Mouse (Mus musculus): ENCODE results near the gene Gm20521. TPM values are rescaled to one million over a fixed set of nuclear protein-coding genes. Genes with fewer than 3 reads are reported as not detected.

Gene Gm20521
- total RNA-seq (2015) (not detected in 2 replicates), total RNA-seq (2017) (not detected in 2 replicates)

GRCm38 (mm10) chr14:54883154-54884021 is at the start of gene Gm20521, which contains the start of gene Bcl2l2:
TSS of gene Gm20521 (plus strand) at chr14:54883441.
TSS of gene Bcl2l2 (plus strand) at chr14:54883377.
- peak; percentile 90 for ATAC-seq (ENCODE audit: poor library complexity, severe bottlenecking)

DNA sequence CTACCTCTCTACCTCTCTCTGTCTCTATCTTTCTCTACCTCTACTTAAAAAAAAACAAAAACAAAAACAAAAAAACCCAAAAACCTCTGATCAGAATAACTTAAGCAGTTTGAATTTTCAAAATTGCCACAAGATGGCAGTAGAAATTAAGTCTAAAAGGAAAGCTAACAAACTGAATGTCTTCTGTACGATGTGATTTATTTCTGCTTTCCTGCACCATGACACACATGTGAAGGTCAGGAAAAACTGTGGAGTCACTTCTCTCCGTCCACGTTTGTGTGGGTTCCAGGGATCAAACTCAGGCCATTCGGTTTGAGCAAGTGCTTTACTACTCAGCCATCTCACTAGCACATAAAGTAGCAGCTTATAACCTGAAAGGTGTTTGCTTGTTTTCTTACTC is 39.8 kb upstream of the Gm20521 start:
- ATAC-seq (ENCODE audit: poor library complexity, severe bottlenecking) = peak; percentile 27; the same call in 1 of the 2 replicates

DNA sequence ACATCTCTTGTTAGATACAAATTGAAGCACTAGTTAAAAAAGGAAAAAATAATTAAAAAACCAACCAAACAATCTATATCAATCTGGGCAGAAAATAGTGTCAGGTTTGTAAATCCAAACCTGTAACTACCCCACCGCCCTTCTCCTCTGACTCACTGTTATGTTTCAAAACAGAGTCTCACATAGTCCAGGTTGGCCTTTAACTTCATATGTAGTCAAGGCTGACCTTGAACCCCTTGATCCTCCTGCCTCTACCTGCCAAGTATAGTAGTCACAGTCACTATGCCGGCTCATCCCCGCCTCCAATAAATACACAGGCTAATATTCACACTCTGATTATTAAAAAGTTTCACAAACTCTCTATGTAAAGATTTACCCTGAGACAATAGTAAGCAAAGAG is 27.5 kb upstream of the Gm20521 start:
- no peak for ATAC-seq (ENCODE audit: poor library complexity, severe bottlenecking)

DNA sequence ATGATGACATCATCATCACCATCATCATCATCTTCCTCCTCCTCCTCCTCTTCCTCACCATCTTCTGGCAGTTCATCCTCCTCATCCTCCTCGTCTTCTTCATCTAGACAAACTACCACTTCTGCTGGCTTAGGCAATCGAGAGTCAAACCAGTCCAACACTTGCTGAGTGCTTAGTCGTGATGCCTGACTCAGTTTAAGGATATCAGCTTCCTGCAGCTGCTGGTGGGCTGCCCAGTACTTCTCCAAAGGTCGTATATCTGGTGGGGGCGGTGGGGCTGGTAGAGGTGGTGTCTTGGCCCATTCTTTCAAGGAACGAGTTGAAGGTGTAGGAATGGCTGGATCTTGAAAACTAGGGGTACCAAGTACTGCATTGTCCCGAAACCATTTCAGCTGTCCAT is 26.5 kb upstream of the Gm20521 start:
- no peak for ATAC-seq (ENCODE audit: poor library complexity, severe bottlenecking)

GRCm38 (mm10) chr14:54857891-54858290 is 25.4 kb upstream of the Gm20521 start:
- no peak for ATAC-seq (ENCODE audit: poor library complexity, severe bottlenecking)

- no peak for ATAC-seq (ENCODE audit: poor library complexity, severe bottlenecking)
These were observed 22.7 kb upstream of the Gm20521 start for GRCm38 (mm10) chr14:54860511-54860910.

DNA sequence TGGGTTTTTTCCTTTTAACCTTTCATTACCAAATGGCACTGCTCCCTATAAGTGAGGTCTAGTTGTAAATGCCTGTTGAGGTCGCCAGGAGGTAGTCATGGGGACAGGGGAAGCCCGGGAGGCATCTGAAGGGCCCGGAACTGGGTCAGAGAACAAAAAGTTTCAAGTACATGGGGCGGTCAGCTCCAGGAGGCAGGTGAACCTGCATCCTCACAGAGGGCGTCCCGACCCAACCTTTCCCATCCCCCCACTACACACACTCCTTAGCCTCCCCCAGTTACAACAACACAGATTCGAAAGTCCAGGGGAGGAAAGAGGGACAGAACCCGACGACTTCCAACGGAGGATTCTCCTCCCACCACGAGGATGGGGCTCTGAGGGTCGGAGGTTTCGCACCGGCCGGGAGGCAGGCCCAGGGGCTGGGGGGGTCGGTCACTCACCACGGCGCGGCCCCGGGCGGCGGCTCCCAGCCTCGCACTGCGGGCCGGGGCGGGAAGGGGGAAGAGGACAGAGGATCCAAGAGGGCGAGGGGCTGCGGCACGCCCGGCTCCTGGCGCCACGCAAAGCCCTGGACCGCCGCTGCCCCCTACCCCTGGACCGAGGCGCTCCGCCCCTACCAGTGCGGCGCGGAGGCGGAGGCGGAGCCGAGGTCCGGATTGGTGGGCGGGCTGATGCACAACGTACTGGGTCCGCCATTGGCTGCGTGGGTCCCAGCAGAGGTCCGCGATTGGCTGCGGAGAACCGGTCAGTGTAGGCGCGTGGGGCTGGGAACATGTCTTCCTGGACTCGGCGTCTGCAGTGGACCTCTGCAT is 19.5 kb upstream of the Gm20521 start:
- peak; percentile 98 for ATAC-seq (ENCODE audit: poor library complexity, severe bottlenecking)

DNA sequence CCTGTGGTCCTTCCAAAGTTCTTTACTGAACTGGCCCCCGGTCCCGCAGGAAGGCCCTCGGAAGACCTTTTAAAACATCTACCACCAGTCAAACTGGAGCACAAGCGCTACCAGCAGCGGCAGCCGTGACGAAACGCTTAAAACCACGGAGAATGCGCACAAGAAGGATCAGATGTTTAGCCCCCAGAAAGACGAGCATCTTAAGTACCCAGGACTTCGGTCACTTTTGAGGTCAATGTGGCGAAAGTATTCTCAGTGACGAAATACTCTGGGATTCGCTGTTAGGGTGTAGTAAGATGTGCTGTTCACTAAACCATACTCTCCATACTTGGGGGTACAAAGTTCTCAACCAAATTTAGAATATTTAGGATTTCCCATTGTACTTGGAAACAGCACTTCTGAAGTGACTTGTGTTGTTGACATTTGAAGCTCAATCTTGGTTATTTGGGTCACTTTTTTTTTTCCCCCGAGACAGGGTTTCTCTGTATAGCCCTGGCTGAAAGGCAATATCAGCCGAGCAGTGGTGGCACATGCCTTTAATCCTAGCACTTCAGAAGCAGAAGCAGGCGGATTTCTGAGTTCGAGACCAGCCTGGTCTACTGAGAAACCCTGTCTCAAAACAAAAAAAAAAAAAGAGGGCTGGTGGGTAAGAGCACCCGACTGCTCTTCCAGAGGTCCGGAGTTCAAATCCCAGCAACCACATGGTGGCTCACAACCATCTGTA is 18.8 kb upstream of the Gm20521 start:
- peak; percentile 49 for ATAC-seq (ENCODE audit: poor library complexity, severe bottlenecking)

DNA sequence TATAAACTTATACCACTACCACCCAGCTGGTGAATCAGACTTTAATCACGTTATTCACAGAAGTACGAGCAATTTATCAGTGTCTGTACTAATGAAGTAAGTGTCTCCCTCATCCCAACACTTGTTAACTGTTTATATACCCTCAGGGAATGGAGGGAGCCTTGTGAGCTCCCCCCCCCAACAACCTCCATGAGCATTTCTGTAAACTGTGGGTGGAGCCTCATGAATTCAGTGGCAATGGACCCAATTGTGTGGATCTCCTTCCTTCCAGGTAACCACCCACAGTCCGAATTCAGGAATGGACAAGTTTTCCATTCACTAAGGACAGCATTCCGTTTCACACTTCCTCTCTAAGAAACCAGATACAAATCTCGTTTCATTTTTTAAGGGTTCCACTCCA is 17.6 kb upstream of the Gm20521 start:
- no peak for ATAC-seq (ENCODE audit: poor library complexity, severe bottlenecking)

- no peak for ATAC-seq (ENCODE audit: poor library complexity, severe bottlenecking)
These were observed 17.0 kb upstream of the Gm20521 start for GRCm38 (mm10) chr14:54866268-54866667.

DNA sequence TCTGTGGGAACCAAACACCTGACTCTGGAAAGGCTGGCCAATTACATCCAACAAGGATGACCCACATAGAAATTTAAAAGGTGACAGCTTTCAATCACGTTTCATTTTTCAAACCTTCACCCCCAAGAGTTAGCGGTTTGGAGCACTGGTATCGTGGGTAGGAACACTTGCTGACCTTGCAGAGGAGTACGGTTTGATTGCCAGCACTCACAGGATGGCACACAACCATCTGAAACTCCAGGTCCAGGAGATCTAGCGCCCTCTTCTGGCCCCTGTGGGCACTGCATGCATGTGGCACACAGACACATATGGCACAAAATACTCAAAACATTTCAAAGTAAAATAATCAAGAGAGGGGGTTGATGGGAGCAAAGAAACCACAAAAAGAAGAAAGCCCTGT is 16.3 kb upstream of the Gm20521 start:
- no peak for ATAC-seq (ENCODE audit: poor library complexity, severe bottlenecking)

DNA sequence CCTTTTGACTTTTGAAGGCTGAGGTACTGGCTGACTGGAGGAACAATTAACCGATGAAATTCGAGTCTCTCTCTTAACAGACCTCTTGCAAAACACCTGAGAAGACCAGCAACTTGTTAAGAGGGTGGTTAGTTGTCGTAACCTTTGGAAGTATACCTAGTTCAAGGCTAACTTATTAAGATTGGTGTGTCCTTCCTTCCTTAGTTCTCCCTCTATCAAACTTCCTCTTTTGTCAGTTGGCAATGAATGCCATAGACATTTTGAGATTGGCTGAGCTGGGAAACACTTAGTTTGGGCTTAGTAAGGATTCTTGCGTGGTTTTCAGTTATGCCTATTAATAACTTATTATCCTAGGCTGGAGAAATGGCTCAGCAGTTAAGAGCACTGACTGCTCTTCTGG is 15.2 kb upstream of the Gm20521 start:
- no peak for ATAC-seq (ENCODE audit: poor library complexity, severe bottlenecking)

GRCm38 (mm10) chr14:54870861-54871260 is 12.4 kb upstream of the Gm20521 start, which contains the start of gene Homez:
TSS of gene Homez (minus strand) at chr14:54870961.
- no peak for ATAC-seq (ENCODE audit: poor library complexity, severe bottlenecking)

DNA sequence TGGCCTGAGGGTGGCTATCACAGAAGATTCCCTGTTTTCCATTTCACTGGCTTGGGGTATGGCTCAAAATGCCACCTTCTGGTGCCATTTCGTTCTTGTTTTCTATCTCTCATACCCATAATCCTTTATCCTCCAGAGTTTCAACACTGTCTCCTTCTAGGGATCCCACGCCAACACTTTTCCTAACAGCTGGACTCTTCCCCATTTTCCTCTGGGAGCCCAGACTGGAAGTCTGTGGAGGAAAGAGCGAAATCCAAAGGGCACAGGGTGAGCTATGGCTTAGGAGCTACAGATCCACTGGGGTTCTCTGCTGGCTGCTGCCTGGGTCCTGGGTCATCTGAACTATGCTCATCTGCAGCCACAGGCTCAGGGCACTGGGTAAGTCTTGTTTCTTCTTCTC is 9.1 kb upstream of the Gm20521 start:
- ATAC-seq (ENCODE audit: poor library complexity, severe bottlenecking) = no peak

DNA sequence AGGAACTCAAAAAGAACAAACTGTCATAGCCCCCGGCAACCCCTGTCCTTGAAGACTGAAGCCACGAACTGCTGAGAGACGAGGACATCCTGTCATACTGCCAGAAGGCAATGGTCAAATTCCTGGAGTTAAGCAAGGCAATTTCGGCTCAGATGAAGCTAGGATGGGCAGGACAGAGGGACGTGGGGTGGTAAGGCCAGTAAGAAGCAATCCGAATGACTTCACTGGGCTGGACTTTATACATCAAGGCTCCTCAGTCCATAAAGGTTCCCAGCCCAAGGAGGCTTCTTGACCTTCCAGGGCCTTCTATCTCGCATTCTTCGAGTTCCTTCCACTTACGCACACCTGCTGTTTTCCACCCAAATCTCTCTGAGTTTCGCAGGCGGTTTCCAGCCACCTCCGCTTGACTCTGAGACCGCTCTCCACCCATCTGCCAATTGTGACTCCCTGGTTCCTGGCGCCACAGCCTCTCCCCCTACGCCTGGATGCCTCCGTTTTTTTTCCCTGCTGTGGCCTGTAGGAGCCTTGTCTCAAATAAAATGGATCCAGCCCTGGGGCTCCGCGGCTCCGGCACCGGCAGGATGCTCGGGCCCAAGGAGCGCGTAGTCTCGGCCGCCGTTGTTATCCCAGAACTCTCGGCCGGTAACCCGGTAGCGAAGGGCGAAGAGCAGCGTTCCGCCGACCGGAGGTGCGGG is 7.2 kb upstream of the Gm20521 start:
- peak; percentile 13 for ATAC-seq (ENCODE audit: poor library complexity, severe bottlenecking)

DNA sequence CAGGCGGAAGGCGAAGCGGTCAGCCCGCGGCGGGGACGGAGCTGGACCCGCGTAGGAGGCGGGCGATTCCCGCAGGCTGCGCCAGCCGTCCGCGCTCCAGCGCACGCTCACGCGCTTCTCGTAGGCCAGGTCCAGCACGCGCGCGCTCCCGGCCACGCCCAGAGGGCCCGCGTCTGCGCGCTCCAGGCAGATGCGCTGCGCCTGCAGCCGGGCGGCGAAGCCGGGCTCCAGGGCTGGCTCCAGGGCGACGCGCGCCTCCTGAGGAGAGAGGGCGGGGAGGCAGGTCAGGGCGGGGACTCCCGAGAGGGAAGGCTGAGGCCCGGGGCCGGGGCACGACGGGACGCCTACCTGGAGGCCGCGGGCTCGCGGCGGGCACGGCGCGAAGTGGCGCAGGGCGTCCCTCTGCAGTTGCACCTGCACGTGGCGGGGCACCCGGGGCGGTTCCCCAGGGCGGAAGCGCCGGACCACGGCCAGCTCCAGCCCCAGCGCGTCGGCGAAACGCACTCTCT is 6.6 kb upstream of the Gm20521 start:
- peak; percentile 77 for ATAC-seq (ENCODE audit: poor library complexity, severe bottlenecking)

DNA sequence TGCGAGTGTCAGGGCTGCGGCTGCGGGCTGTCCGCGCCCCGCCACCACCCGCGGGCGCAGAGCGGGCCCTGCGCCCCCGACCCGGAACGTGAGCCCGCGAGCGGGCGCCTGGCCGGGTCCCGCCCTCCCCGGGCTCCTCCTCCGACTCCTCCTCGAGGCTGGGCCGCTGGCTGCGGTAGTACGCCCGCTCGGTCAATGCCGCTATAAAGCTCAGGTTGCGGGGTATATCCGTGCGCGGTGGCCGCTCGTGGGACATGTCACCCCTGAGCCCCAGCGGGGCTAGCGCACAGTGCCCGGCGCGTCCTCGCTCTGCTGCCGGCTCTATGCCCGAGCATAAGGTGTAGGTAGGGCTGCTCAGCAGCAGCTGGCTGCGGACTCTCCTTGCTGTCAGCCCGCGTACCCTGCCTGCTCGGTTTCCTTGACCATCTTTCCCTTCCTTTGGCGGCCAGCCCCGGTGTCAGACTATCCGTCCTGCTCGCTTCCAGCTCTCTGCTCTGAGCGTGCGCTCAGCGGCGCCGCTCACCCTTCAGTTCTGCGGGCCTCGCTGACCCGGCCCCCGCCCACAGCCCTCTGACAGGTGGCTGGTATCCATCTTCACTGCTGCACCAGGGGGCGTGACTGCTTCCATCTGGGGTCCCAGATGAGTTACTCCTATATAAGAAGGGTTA is 6.1 kb upstream of the Gm20521 start, which contains the start of gene Ppp1r3e:
TSS of gene Ppp1r3e (minus strand) at position 503 of the 668 bp plus-strand sequence.
- ATAC-seq (ENCODE audit: poor library complexity, severe bottlenecking) = peak; percentile 69

GRCm38 (mm10) chr14:54884022-54884712 is 926 bp downstream of the Gm20521 start:
- ATAC-seq (ENCODE audit: poor library complexity, severe bottlenecking) = no peak

GRCm38 (mm10) chr14:54885309-54885708 is 2.1 kb downstream of the Gm20521 start:
- no peak for ATAC-seq (ENCODE audit: poor library complexity, severe bottlenecking)
